Mouse (Mus musculus) urinary bladder, postnatal 25 days (tissue): ENCODE measurements around the gene Polr3b.

Experiments used
- DNase-seq: peaks from one replicate; pipeline ENCODE4 v3.0.0; 2022; ENCODE audit warnings: low spot score

Polr3b gene

GRCm38 (mm10) chr10:84710827-84711226 lies 88.7 kb downstream of the Polr3b start:
- no peak for DNase-seq

DNA sequence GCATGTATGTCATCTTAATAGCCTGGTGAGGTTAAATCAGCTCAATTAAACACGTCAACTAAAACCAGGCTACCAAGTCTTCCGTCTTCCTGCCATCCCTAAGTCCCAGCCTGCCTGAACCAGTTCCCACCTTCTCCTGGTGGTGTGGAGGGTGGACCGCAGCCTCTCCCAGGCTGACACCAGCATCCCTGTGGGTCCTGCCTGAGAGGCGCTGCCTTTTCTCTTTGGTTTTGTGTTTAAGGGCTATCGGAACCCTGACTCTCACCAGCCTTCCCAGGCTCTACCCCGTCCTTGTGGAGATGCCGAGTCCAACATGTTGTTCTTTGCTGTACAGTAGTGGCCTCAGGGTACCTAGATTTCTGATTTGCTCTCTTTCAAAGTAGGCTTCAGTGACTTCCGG lies 89.4 kb downstream of the Polr3b start:
- no peak for DNase-seq

DNA sequence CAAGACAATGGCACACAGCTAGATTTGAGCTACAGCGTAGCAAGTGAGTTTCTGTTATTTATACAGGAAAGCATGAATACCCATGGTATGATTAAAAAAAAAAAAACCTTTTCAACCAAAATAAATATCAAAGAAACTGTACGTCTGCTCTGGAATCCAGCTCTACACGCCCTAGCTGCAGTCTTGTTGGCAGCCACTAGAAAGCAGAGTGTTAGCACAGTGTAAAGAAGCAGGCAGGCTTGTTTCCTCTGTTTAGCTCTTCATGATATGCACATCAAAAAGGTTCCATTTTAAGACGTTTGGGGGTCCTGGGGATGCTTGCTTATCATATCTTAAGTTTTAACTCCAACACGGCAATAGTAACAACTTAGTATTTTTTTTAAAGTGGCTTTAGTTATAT lies 89.8 kb downstream of the Polr3b start:
- no peak for DNase-seq

- DNase-seq = no peak
These were observed 90.4 kb downstream of the Polr3b start for GRCm38 (mm10) chr10:84712532-84712931.

DNA sequence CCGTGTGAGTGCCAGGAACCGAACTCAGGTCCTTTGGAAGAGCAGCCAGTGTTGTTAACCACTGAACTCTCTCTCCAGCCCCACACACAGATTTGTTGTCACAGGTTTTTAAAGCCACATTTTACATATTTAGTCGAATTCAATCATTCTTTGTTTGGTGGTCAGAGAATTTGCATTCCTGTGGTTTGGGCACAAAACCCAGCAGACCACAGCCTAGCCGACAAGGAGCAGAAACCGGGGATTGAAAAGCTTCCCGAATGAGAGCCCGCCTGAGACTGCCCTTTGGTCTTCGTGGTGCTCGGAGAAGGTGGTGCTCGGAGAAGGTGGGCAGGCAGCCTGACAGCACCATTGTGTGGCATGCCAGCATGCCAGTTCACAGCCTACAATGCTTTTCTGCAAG lies 91.0 kb downstream of the Polr3b start:
- DNase-seq = no peak

DNA sequence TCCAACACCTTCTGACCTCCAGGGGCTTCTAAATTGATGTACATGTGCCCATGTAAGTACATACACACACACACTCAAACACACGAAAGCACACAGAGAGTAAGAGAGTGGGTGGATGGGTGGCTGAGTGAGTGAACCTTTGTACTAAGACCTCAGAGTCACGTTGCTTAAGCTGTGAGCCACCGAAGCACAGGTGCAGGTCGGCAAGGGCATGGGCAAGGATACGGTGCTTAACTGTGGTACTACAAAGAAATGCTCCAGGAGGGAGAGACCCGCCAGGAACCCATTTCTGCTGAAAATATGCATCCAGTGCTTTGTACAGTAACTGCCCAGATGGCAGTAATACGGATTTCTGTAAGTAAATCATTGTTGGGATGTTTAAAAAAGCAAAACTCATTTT lies 93.5 kb downstream of the Polr3b start:
- no peak for DNase-seq

- DNase-seq = no peak
These were observed 94.5 kb downstream of the Polr3b start for GRCm38 (mm10) chr10:84716581-84716980.

- DNase-seq = no peak
These were observed 100.6 kb downstream of the Polr3b start for GRCm38 (mm10) chr10:84722711-84723110.

DNA sequence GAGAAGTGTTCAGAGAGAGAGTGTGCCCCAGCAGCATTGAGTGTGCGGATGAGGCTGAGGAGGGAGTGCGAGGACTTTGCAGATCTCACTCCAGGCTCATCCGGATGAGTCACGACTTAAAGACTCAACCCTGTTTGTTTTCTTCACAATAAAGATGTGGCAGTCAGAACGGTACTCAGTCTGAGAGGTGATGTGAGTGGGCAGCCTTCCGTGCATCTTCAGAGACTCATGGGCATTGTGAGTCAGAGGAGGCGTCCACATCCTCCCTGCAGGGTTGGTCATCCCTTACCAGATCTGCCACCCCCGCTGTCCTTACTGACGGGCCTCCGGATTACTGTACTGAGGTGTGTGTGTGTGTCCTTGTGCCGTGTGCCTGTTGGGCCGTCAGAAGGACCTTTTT lies 104.9 kb downstream of the Polr3b start:
- no peak for DNase-seq

GRCm38 (mm10) chr10:84727760-84728159 lies 105.7 kb downstream of the Polr3b start:
- DNase-seq = no peak

GRCm38 (mm10) chr10:84730078-84730477 lies 108.0 kb downstream of the Polr3b start:
- no peak for DNase-seq

DNA sequence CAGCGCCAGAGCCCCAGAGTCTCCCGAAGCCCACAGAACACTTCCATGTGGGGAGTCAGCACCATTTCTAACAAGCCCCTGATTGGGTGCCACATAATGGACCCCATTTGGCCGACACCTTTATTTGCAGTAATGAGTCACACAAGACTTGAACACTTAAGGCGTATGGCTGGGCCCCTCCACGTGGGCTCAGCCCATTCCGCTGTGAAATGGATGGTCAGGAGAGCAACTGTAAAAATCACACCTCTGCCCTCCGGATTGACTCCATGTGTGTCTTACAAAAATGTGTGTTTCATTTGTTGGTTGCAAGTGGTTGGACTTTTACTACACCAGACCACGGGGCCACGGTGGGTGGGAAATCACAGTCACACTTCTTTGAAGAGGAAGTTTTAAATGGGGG lies 108.9 kb downstream of the Polr3b start:
- DNase-seq = no peak

- no peak for DNase-seq
These were observed 111.4 kb downstream of the Polr3b start for GRCm38 (mm10) chr10:84733511-84733910.

DNA sequence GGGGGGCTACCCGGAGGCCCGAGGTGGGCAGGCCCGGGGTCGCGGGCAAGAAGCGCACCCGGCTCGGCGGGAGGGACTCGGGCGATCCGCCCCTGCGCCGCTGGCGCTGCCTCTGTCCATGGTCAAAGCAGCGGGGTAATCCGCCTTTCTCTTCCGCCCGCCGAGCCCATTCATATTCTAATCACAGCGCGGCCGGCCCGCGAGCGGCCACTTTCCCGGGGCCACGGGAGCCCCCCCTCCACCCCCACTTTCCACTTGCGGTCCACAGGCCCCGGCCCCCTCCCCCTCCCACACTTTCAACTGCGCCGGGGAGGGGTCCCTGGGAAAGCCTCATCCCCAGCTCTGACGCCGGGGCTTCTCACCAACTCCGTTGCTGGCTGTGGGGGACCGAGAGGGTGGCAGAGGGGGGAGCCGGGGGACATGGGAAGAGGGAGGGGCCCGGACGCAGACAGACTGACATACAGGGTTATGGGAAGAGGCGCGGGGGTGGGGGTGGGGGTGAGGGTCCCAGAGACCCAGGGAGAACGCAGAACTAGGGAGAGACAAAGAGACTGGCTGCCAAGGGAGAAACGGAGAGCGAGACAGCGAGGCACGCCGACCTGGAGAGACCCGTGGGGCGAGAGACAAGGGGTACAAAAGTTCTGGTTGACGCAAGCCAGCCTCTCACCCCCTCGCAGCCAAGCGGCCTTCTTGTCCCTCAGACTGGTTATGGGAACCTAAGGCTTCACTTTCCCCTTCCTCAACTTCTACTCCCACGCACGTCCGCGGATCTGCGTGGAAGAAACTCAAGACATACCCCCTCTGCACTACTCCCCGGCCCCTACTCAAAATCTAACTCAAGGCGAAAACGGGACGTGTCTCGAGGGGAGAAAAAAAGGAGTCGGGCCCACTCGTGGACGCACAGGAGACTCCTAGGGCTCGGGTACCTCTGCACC lies 133.0 kb downstream of the Polr3b start:
- DNase-seq = no peak

GRCm38 (mm10) chr10:84755786-84756203 lies 133.7 kb downstream of the Polr3b start, which contains the start of gene Rfx4:
Gene Rfx4 (plus strand): TSS chr10:84756062.
- DNase-seq = no peak

DNA sequence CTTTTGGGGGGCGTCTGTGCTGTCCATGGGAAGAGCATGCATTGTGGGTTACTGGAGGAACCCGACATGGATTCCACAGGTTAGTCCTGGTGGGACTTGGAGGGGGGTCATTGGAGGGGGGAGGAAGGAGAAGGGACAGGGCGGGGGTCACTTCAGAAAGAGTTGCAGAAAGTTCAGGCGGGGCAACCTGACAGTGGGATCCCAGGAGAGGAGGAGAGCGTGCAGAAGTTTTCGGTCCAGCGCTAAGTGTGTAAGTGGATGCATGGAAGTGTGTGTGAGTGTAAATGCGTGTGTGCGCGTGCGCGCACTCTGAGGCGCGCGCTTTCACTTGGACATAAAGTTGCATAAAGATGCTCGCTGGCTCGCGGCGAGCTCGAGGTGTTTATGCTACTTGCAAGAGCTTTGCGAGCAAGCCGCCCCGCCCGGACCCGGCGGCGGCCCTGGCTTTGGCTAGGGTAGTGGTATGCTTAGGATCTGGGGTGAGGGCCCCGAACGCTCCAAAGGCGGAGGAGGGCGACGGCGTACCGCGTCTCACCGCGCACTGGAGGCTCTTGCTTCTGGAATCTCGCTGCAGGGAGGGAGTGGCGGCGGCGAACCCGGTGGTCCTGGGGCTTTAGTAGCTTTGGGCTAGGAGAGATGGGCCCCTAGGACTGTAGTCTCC lies 134.5 kb downstream of the Polr3b start:
- no peak for DNase-seq

GRCm38 (mm10) chr10:84757426-84758199 lies 135.5 kb downstream of the Polr3b start:
- no peak for DNase-seq

- DNase-seq = no peak
These were observed 136.0 kb downstream of the Polr3b start for GRCm38 (mm10) chr10:84758200-84758468.

DNA sequence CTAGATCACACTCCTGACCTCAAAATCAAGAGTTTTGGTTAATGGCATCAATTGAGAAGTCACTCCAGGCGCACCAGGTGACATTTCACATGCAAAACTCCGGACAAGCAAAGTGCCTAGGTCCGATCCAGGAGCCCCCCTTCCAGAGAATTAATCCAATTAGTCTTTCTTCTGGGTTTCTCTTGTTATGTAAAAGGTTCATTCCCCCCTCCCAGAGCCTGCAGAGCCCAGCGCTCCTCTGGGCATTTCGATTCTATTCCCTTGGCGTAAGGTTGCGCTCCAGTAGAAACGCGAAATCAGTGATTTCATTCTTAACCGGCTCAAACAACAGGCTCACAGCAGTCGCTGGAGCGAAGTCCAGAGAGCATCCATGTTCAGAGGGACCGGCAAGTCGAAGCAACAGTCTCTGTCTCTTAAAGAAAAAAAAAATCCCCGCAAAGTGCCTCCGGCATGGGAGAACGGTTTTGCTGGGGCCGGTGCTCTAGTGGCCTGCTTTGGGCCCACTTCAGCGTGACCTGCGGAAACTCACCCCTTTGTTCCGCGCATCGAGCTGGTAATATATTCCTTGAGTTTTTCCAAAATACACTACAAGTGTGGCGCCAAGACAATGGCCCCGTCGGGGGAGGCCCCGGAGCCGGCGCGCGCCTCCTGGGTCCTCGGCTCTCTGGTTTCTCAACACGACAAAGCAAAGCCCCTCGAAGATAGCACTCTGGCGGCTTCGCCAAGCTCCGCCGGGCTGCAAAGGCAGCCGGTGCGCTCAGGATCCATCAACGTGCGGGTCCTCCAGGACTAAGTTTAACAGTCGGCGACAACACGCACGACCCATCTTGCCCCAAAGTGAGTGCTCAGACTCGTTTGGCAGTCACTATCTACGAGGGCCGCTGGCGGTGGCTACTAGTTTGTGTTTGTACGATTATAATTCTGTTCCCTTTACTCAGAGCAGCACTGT lies 136.7 kb downstream of the Polr3b start:
- no peak for DNase-seq

GRCm38 (mm10) chr10:84759511-84760117 lies 137.5 kb downstream of the Polr3b start:
- DNase-seq = no peak
